Mouse (Mus musculus): Measurements from ENCODE around the gene Cnfn.

DNA sequence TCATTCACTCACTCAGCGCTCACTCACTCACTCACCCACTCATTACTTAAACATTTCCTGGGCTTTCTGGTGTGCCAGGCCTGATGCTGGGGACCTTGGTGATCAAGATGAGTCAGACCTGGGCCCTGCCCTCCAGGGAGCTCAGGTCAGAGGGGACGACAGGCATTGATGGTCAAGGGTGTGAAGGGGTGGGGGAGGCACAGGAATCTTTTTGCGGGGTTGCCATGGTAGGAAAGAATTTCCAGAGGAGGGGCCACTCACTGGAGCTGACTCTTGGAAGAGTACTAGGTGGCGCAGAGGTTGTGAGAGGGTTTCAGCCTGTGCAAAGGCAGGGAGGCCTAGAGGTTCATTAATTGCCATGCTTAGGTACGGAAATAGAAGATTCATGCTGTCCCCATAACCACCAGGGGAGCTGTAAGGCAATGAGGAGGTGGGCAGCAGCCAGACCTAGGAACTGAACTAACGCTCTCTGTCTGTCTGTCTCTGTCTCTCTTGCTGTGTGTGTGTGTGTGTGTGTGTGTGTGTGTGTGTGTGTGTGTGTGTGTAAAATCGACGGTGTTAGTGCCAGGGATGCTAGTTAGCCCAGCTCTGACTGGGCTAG lies 7.7 kb upstream of the Cnfn start:
- TF ChIP-seq POLR2A (IDR thresholded peaks at IDR 0.05; ENCODE audit: extremely low read depth, insufficient read depth, low read length) (no peak), CTCF (IDR thresholded peaks at IDR 0.05; ENCODE audit: low read depth, low read length) (no peak)
